Mouse (Mus musculus) lung, adult 2 months (tissue): ENCODE results near the gene 4933411K16Rik.

Experiments
- CTCF ChIP-seq: fragments of 200-500 bp; IDR thresholded peaks from 2 replicates; pipeline ENCODE4 v1.5.1; 2011; ENCODE audit warnings: mild to moderate bottlenecking, low read length, control low read depth; ENCODE audit not compliant: insufficient read depth
- POLR2A ChIP-seq: fragments of 200-500 bp; IDR thresholded peaks from 2 replicates; pipeline ENCODE4 v1.6.1; 2011; ENCODE audit warnings: low read depth, mild to moderate bottlenecking, control low read depth, low read length, borderline replicate concordance; ENCODE audit errors: extremely low read depth

DNA sequence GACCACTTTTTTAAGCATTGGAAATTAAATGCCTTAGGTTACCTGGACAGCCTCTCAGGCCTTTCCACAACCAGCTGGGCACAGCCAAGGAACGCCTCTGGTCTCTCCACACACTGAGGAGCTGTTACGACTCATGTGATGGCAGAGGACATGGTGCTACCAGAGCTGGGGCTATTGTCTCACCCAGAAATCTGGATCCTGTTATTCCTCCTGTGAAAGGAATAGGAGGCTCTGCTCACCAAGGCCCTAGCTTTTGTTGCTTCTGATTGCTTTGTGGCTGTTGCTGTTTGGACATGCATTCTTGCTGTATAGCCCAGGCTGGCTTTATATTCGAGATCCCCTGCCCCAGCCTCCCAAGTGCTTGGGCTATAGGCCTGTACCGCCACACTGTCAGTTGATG, 35.8 kb upstream of the 4933411K16Rik start:
- TF ChIP-seq POLR2A (no peak), CTCF (no peak)
